29 mouse cellular contexts compared by ENCODE assay signal in genomic region chr17:26958880-26959279, GRCm38 (mm10). TPM values are rescaled to one million over a fixed set of nuclear protein-coding genes. Genes with fewer than 3 reads are reported as not detected.
DNase-seq lines count a peak whose midpoint lies in the region; TF ChIP-seq lines count a peak whose summit lies in the region.
"Had no signal": no experiment of that assay in that cellular context is flagged by ENCODE, and none has a peak within 500 bp of the region (broad histone marks: within the 10 kb centered on the region; RNA-seq: fewer than 3 reads in every experiment).

No protein-coding gene starts in this region.

- H3K4me1 ChIP-seq in ES-Bruce4 (ENCODE audit: control insufficient read depth, insufficient read depth, low read length) = no peaks in the 10 kb centered on the region
- H3K4me1 ChIP-seq in olfactory bulb, adult 2 months (ENCODE audit: control insufficient read depth, insufficient read depth, low read length) = peaks cover 63% of the 10 kb centered on the region

- no peak for TF ChIP-seq CTCF in layer of hippocampus, adult 2 months (conservative IDR thresholded peaks at IDR 0.05)
- peak; percentile 33 for TF ChIP-seq CTCF in ES-Bruce4 (IDR thresholded peaks at IDR 0.05; ENCODE audit: low read depth, low read length)
- no peak for TF ChIP-seq CTCF in olfactory bulb, adult 2 months (IDR thresholded peaks at IDR 0.05; ENCODE audit: insufficient read depth, low read depth, low read length)

- TF ChIP-seq EP300 in ES-Bruce4 (IDR thresholded peaks at IDR 0.05; ENCODE audit: insufficient read depth, low read depth, low read length) = no peak

- 40% methylated on average over 5 of the region's 5 CpGs for WGBS in olfactory bulb, adult 2 months

- H3K4me3 ChIP-seq in layer of hippocampus, adult 2 months = no peak overlapping the region
- H3K4me3 ChIP-seq in ES-Bruce4 (ENCODE audit: low read depth, low read length) = no peak overlapping the region
- H3K4me3 ChIP-seq in olfactory bulb, adult 2 months (ENCODE audit: insufficient read depth, low read depth, low read length) = no peak overlapping the region
- H3K4me3 ChIP-seq: embryonic facial prominence, embryonic 10.5 days; embryonic facial prominence, embryonic 15.5 days; gastrocnemius, adult 2 months; heart, adult 2 months; heart, embryonic 12.5 days; hindbrain, embryonic 15.5 days; kidney, embryonic 15.5 days; limb, embryonic 10.5 days; limb, embryonic 15.5 days; midbrain, embryonic 15.5 days; neural tube, embryonic 15.5 days had no signal

- H3K27ac ChIP-seq in layer of hippocampus, adult 2 months = peak overlapping the region; percentile 51
- H3K27ac ChIP-seq in ES-Bruce4 (ENCODE audit: insufficient read depth, low read length) = no peak overlapping the region
- H3K27ac ChIP-seq in olfactory bulb, adult 2 months (ENCODE audit: insufficient read depth, low read depth, low read length) = peak overlapping the region; percentile 72
- H3K27ac ChIP-seq: embryonic facial prominence, embryonic 10.5 days; embryonic facial prominence, embryonic 15.5 days; gastrocnemius, adult 2 months; heart, adult 2 months; hindbrain, embryonic 15.5 days; kidney, embryonic 15.5 days; limb, embryonic 10.5 days; limb, embryonic 15.5 days; midbrain, embryonic 15.5 days; neural tube, embryonic 15.5 days; stomach, postnatal 0 days had no signal

- H3K9me3 ChIP-seq in ES-Bruce4 (replicated peaks; ENCODE audit: control insufficient read depth, insufficient read depth, low read length, poor library complexity, severe bottlenecking) = no peaks in the 10 kb centered on the region
- H3K9me3 ChIP-seq: embryonic facial prominence, embryonic 10.5 days; embryonic facial prominence, embryonic 15.5 days; heart, embryonic 12.5 days; hindbrain, embryonic 15.5 days; kidney, embryonic 15.5 days; limb, embryonic 10.5 days; limb, embryonic 15.5 days; midbrain, embryonic 15.5 days; neural tube, embryonic 15.5 days had no signal

- H3K27me3 ChIP-seq in ES-Bruce4 (ENCODE audit: control insufficient read depth, insufficient read depth, low read length, poor library complexity, severe bottlenecking) = no peaks in the 10 kb centered on the region
- H3K27me3 ChIP-seq: embryonic facial prominence, embryonic 15.5 days; heart, embryonic 12.5 days; hindbrain, embryonic 15.5 days; kidney, embryonic 15.5 days; limb, embryonic 15.5 days; midbrain, embryonic 15.5 days; neural tube, embryonic 15.5 days had no signal

- no peak overlapping the region for H3K9ac ChIP-seq in ES-Bruce4 (ENCODE audit: low read depth, poor library complexity, severe bottlenecking)
- H3K9ac ChIP-seq: embryonic facial prominence, embryonic 15.5 days; heart, embryonic 12.5 days; hindbrain, embryonic 15.5 days; kidney, embryonic 15.5 days; limb, embryonic 15.5 days; lung, embryonic 14.5 days; midbrain, embryonic 15.5 days had no signal

- no peaks in the 10 kb centered on the region for H3K36me3 ChIP-seq in ES-Bruce4 (ENCODE audit: control insufficient read depth, insufficient read depth, low read length, poor library complexity, severe bottlenecking)

- TF ChIP-seq POLR2A in ES-Bruce4 (IDR thresholded peaks at IDR 0.05; ENCODE audit: insufficient read depth, low read length) = no peak
- no peak for TF ChIP-seq POLR2A in olfactory bulb, adult 2 months (IDR thresholded peaks at IDR 0.05; ENCODE audit: insufficient read depth, low read depth, low read length)

- DNase-seq in layer of hippocampus, adult 2 months (ENCODE audit: low spot score in 2 of 2) = no peak
- DNase-seq in layer of hippocampus, postnatal 36 days = no peak
- DNase-seq in brain, adult 2 months (ENCODE audit: low read depth, low spot score) = peak; percentile 81
- DNase-seq in cerebellum, adult 9-10 months = no peak
- no peak for DNase-seq in left cerebral cortex, adult 11 months (ENCODE audit: low spot score)
- DNase-seq: adrenal gland, adult 2 months; adrenal gland, postnatal 36 days; B cell, adult 2 months; cerebellum, postnatal 14 days; gastrocnemius, adult 2 months; heart, adult 2 months; kidney, adult 18-20 months; lung, embryonic 14.5 days; lung, postnatal 14 days; thymus, adult 18-20 months; thymus, postnatal 25 days had no signal

RNA-seq across cellular contexts. Expression of gene Zbtb9, which starts 14.1 kb away (rescaled TPM):
- total RNA-seq in layer of hippocampus, adult 2 months (2021) = 10 to 100 TPM; 14.8 to 15.7 TPM
- total RNA-seq in layer of hippocampus, postnatal 36 days (2021) = 10 to 100 TPM; 15.0 to 15.6 TPM
- 11.0 and 12.4 TPM in 2 replicates for polyA plus RNA-seq in ES-Bruce4 (2011; ENCODE audit: insufficient read depth, insufficient read length, low read depth, missing spikeins)
- 109 TPM in 1 of 2 replicates, not detected in the other for polyA plus RNA-seq in olfactory bulb, adult 2 months (2012; ENCODE audit: insufficient read depth, insufficient read length, low replicate concordance, missing spikeins)

RNA-seq across cellular contexts. Expression of gene Syngap1, which starts 17.8 kb away (rescaled TPM):
- 100 to 1,000 TPM; 463 to 497 TPM for total RNA-seq in layer of hippocampus, adult 2 months (2021)
- 100 to 1,000 TPM; 449 to 485 TPM for total RNA-seq in layer of hippocampus, postnatal 36 days (2021)
- 23.5 and 24.5 TPM in 2 replicates for polyA plus RNA-seq in ES-Bruce4 (2011; ENCODE audit: insufficient read depth, insufficient read length, low read depth, missing spikeins)
- 50.4 and 503 TPM in 2 replicates for polyA plus RNA-seq in olfactory bulb, adult 2 months (2012; ENCODE audit: insufficient read depth, insufficient read length, low replicate concordance, missing spikeins)
- polyA plus RNA-seq: activated CD4-positive, CD25-positive, alpha-beta regulatory T cell, adult 4 months had no signal

RNA-seq across cellular contexts. Expression of gene Cuta, which starts 19.5 kb away (rescaled TPM):
- total RNA-seq in layer of hippocampus, adult 2 months (2021) = 10 to 100 TPM; 91.3 to 95.8 TPM
- total RNA-seq in layer of hippocampus, postnatal 36 days (2021) = 100 to 1,000 TPM in 1 of 2 experiments, 10 to 100 TPM in 1; 99.3 to 104 TPM
- polyA plus RNA-seq in ES-Bruce4 (2011; ENCODE audit: insufficient read depth, insufficient read length, low read depth, missing spikeins) = 58.9 and 63.0 TPM in 2 replicates
- polyA plus RNA-seq in olfactory bulb, adult 2 months (2012; ENCODE audit: insufficient read depth, insufficient read length, low replicate concordance, missing spikeins) = not detected in 2 replicates

RNA-seq across cellular contexts. Expression of gene Phf1, which starts 26.0 kb away (rescaled TPM):
- 10 to 100 TPM; 31.4 to 33.9 TPM for total RNA-seq in layer of hippocampus, adult 2 months (2021)
- total RNA-seq in layer of hippocampus, postnatal 36 days (2021) = 10 to 100 TPM; 28.8 to 30.0 TPM
- 7.8 and 8.7 TPM in 2 replicates for polyA plus RNA-seq in ES-Bruce4 (2011; ENCODE audit: insufficient read depth, insufficient read length, low read depth, missing spikeins)
- polyA plus RNA-seq in olfactory bulb, adult 2 months (2012; ENCODE audit: insufficient read depth, insufficient read length, low replicate concordance, missing spikeins) = not detected in 2 replicates

RNA-seq across cellular contexts. Expression of gene Kifc5b, which starts 42.0 kb away (rescaled TPM):
- 1 to 10 TPM; 2.8 to 3.3 TPM for total RNA-seq in layer of hippocampus, adult 2 months (2021)
- 1 to 10 TPM; 3.2 to 4.0 TPM for total RNA-seq in layer of hippocampus, postnatal 36 days (2021)
- polyA plus RNA-seq in ES-Bruce4 (2011; ENCODE audit: insufficient read depth, insufficient read length, low read depth, missing spikeins) = 43.0 and 43.2 TPM in 2 replicates
- not detected in 2 replicates for polyA plus RNA-seq in olfactory bulb, adult 2 months (2012; ENCODE audit: insufficient read depth, insufficient read length, low replicate concordance, missing spikeins)
